Mouse (Mus musculus) forebrain, embryonic 16.5 days (tissue): Measurements from ENCODE around the gene Atn1. TPM values are rescaled to one million over a fixed set of nuclear protein-coding genes. Genes with fewer than 3 reads are reported as not detected.

Source experiments
- ATAC-seq: fragments of 200-750 bp; cut with Nextera tagmentation; 2 replicates; pipeline ENCODE4 v1.8.0; 2017; ENCODE audit warnings: mild to moderate bottlenecking, moderate library complexity
- H3K27ac ChIP-seq: fragments of 300-500 bp; sonication (generic); 2 replicates; pipeline ENCODE4 v1.5.1; 2014; ENCODE audit warnings: low read length, control low read depth
- H3K27me3 ChIP-seq: fragments of 300-500 bp; sonication (generic); replicated peaks from 2 replicates; pipeline ENCODE4 v1.6.1; 2014; ENCODE audit warnings: low read length; ENCODE audit not compliant: control insufficient read depth, insufficient read depth
- H3K36me3 ChIP-seq: fragments of 300-500 bp; sonication (generic); 2 replicates; pipeline ENCODE4 v1.6.1; 2014; ENCODE audit not compliant: control insufficient read depth, insufficient read depth
- H3K4me1 ChIP-seq: fragments of 300-500 bp; sonication (generic); replicated peaks from 2 replicates; pipeline ENCODE4 v1.6.1; 2014; ENCODE audit warnings: low read length; ENCODE audit not compliant: control insufficient read depth, insufficient read depth
- H3K4me2 ChIP-seq: fragments of 300-500 bp; sonication (generic); 2 replicates; pipeline ENCODE4 v1.6.1; 2014; ENCODE audit warnings: mild to moderate bottlenecking, low read length, control low read depth
- H3K4me3 ChIP-seq: fragments of 300-500 bp; sonication (generic); replicated peaks from 2 replicates; pipeline ENCODE4 v1.5.1; 2014; ENCODE audit warnings: mild to moderate bottlenecking, low read length, control low read depth
- H3K9ac ChIP-seq: fragments of 300-500 bp; sonication (generic); replicated peaks from 2 replicates; pipeline ENCODE4 v1.6.1; 2014; ENCODE audit warnings: low read depth, low read length, control low read depth
- H3K9me3 ChIP-seq: fragments of 300-500 bp; sonication (generic); 2 replicates; pipeline ENCODE4 v1.6.1; 2016; ENCODE audit warnings: low read length; ENCODE audit not compliant: control insufficient read depth
- WGBS: fragments of 180-500 bp; shearing (Covaris S2); extraction: QIAGEN DNeasy Blood & Tissue Kit; methylation state at CpG from one replicate; pipeline ENCODE4 v1.1.7; 2014; 5-methylcytosine and 5-hydroxymethylcytosine counted together
- polyA plus RNA-seq: library from polyadenylated mRNA; unstranded; fragments of >200 nt; fragmentation: Nextera tagmentation; extraction: Ambion mirVana; gene quantifications from 2 replicates; pipeline ENCODE4 v1.2.1, GENCODE M21; 2015

Atn1 gene
- polyA plus RNA-seq, 1 experiment from 2014 or later = 27.0 TPM

DNA sequence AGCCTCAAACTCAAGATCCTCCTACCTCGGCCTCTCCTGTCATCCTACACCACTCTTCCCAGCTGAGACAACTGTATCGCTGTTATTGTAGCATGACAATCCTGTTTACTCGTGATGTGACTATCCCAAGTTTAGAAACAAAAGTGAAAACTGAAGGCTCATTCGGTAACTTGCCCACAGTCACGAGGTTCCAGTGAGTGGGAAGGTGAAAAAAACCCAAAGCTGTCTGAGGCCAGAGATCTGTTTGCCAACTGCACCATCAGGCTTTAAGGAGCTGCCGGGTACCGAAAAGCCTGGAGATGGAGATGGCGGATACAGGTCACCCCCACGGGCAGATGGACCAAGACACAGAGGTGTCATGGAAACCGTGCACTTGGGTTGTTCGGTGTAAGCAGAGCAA is 19.3 kb downstream of the Atn1 start:
- H3K4me2 ChIP-seq = no peak overlapping the region
- H3K36me3 ChIP-seq = no peaks in the 10 kb centered on the region
- H3K9ac ChIP-seq = no peak overlapping the region
- H3K4me3 ChIP-seq = no peak overlapping the region
- 91% methylated on average over 11 of the region's 11 CpGs for WGBS
- no peak overlapping the region for H3K27ac ChIP-seq
- ATAC-seq = no peak
- no peaks in the 10 kb centered on the region for H3K9me3 ChIP-seq
- H3K4me1 ChIP-seq = peaks cover 23% of the 10 kb centered on the region
- H3K27me3 ChIP-seq = no peaks in the 10 kb centered on the region

DNA sequence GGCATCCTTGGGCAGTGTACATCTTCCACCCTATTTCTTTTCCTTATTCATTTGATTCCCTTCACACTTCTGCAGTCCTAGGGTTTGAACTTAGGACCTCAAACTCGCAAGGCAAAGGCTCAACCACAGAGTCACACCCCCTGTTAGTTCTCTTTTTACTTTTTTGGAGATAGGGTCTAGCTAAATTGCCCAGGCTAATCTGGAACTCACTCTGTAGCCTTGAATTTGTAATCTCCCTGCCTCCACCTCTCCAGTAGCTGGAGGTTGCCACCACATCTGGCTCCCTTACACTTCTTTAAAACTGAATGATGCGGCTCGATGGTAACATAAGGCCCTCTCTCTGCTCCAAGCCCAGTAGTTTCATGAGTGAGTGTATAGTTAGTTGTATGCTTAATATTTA is 21.9 kb downstream of the Atn1 start:
- H3K9ac ChIP-seq = no peak overlapping the region
- H3K36me3 ChIP-seq = no peaks in the 10 kb centered on the region
- peaks cover 10% of the 10 kb centered on the region for H3K4me1 ChIP-seq
- H3K27ac ChIP-seq = no peak overlapping the region
- no peak overlapping the region for H3K4me3 ChIP-seq
- 86% methylated on average over 3 of the region's 3 CpGs for WGBS
- ATAC-seq = no peak
- H3K27me3 ChIP-seq = no peaks in the 10 kb centered on the region
- H3K4me2 ChIP-seq = no peak overlapping the region
- H3K9me3 ChIP-seq = no peaks in the 10 kb centered on the region

DNA sequence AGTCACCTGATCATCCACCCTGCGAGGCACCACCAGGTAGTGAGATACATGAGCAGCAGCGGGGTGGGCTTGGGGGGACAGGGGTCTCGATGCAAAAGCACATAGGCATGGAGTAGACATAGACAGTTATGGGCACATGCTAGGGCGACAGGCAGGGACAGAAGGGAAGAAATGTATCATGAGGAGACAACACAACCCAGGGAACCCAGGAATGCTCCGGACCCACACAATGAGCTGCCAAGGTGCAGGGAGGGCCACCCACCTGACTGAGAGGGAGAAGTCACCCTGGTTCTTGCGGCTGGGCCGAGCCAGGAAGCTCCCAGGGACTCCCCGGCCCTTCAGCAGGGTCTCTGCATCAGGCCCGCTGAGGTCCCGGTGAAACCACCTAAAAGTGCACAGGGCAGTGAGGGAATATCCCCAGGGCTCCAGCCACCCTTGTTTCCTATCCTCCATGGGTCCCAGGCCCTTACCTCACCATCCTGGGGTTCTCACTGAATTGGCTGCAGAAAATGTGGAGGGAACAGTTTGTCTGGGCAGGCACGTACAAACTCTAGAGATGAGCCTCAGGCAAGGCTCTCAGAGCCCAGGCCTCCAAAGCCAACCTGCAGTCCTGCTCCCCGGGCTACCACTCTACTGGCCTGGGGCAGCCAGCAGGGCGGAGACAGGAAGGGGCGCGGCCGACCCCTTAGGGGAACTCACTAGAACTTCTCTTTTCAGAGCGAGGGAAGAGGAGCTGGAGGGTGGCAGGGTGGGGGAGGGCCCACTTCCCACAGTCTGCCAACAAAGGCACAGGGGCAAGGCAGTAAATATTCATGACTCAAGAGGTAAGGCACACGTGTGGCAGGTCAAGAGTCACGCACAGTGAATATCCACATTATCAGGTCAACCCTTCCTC is 23.6 kb downstream of the Atn1 start:
- Histone ChIP-seq H3K4me2 (no peak overlapping the region), H3K4me3 (no peak overlapping the region), H3K27me3 (no peaks in the 10 kb centered on the region), H3K9ac (no peak overlapping the region), H3K36me3 (no peaks in the 10 kb centered on the region), H3K9me3 (no peaks in the 10 kb centered on the region), H3K27ac (no peak overlapping the region), H3K4me1 (no peaks in the 10 kb centered on the region)
- ATAC-seq = no peak
- WGBS = 51% methylated on average over 19 of the region's 19 CpGs

DNA sequence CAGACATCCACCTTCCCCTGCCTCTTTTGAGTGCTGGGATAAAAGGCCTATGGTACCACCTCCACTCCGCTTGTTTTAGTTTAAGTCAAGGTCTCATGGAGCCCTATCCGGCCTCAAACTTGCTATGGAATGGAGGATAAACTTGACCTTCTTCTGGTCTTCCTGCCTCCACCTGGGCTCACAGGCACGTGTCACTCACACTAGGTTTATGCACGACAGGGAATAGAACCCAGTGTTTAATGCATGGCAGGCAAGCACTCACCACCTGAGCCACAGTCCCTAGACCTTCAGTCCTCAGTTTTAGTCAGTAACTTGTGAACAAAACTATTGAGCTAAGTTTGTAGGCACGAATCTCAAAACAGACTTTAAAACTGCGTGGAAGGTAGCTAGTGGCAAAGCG is 25.3 kb downstream of the Atn1 start:
- no peaks in the 10 kb centered on the region for H3K36me3 ChIP-seq
- WGBS = 86% methylated on average over 7 of the region's 7 CpGs
- no peak overlapping the region for H3K4me3 ChIP-seq
- no peak overlapping the region for H3K4me2 ChIP-seq
- no peaks in the 10 kb centered on the region for H3K9me3 ChIP-seq
- H3K27me3 ChIP-seq = no peaks in the 10 kb centered on the region
- no peaks in the 10 kb centered on the region for H3K4me1 ChIP-seq
- H3K27ac ChIP-seq = no peak overlapping the region
- no peak for ATAC-seq
- no peak overlapping the region for H3K9ac ChIP-seq

DNA sequence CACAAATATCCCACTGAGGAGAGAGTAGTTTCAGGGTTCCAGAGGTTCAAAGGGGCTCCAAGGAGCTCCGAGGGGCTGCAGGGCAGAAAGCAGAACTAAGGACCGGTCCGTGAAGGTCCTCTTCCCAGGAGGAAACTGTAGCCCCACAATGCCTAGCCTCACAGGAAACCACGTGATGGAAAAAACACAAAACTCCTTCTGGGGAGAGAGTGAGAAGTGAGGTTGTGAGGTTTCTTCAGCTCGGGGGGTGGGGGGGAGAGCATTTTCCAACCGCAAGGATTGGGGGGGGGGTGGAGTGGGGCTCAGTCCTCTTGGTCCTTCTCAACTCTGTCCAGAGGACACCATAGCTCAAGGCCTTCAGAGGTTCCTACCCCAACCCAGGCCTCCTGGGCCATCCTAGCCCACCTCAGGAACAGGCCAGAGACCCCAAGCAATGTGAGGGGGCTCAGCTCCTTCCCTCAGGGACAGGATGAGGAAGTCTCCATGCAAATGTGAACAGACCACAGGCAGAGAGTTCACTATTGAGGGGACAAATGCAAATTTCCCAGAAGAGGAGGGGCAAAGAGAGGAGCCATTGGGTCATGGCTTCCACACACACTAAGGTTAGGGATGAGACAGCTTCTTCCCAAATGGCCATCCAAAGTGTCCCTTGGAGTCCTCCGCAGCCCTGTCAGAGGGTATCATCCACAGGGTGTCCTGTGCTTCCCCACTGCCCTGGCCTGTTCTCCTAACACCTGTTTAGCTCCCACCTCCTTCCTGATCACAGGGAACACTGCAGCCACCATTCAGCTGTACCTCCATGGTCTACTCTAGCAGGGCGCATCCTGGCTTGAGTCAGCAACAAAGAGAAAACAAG is 26.2 kb downstream of the Atn1 start:
- Histone ChIP-seq H3K4me1 (no peaks in the 10 kb centered on the region), H3K4me3 (no peak overlapping the region), H3K9me3 (no peaks in the 10 kb centered on the region), H3K36me3 (no peaks in the 10 kb centered on the region), H3K9ac (no peak overlapping the region), H3K4me2 (no peak overlapping the region), H3K27ac (no peak overlapping the region), H3K27me3 (no peaks in the 10 kb centered on the region)
- WGBS = 90% methylated on average over 8 of the region's 8 CpGs
- no peak for ATAC-seq

DNA sequence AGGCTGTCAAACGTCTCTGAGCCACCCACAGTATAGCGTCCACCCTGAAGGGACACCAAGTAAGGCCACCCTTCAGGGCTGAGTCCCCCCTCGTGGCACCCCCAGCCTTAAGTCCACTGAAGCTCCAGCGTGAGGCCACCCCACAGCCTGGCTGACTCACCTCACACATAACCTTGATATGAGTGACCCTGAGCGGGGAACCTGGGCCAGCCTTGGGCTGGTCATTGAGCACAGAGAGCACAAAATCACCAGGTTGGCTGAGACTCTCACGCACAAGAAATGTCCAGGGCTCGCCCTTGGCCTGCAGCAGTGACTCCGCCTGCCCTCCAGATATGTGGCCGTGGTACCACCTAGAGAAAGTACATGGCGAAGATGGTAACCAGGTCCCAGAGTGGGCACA is 27.7 kb downstream of the Atn1 start:
- Histone ChIP-seq H3K9me3 (no peaks in the 10 kb centered on the region), H3K4me3 (no peak overlapping the region), H3K27me3 (no peaks in the 10 kb centered on the region), H3K36me3 (no peaks in the 10 kb centered on the region), H3K4me1 (no peaks in the 10 kb centered on the region), H3K27ac (no peak overlapping the region), H3K4me2 (no peak overlapping the region), H3K9ac (no peak overlapping the region)
- no peak for ATAC-seq
- 88% methylated on average over 10 of the region's 10 CpGs for WGBS

DNA sequence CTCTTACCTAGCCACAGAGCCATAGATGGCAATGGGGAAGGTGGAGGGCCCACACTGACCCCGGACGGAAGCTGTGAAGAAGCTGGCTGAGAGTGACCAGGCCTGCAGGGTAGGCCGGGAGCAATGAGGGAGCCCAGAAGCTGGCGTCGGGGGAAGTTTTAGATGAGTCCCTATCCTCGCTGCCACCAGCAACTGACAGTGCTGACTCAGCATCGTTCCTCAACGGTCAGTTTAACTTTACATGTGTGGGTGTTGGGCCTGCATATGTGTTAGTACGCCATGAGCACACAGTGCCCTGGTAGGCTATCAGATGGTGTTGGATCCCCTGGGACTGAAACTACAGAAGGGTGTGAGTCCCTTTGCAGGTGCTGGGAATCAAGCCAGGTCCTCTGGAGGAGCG is 31.9 kb downstream of the Atn1 start:
- no peak for ATAC-seq

DNA sequence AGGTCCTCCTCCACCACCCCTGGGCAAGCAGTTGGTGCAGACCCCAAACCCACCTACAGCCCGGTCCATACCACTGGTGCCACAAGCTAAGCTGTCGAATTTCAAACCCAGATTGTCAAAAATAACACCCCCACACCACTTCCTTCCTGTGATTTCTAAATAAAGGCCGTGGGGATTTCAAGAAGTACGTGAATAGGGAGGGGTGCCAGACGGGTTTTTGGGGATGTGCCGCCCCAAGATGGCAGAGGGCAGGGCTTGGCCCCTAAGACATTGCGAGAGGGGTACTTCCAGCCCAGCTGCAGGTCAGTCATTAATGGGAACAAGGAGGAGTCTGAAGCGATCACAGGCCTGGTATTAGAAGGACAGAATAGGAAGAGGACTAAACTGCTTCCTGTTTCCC is 32.8 kb downstream of the Atn1 start:
- Histone ChIP-seq H3K4me3 (no peak overlapping the region), H3K27ac (no peak overlapping the region), H3K9me3 (no peaks in the 10 kb centered on the region), H3K27me3 (no peaks in the 10 kb centered on the region), H3K36me3 (no peaks in the 10 kb centered on the region), H3K4me2 (no peak overlapping the region), H3K4me1 (no peaks in the 10 kb centered on the region), H3K9ac (no peak overlapping the region)
- no peak for ATAC-seq
- WGBS = 84% methylated on average over 8 of the region's 8 CpGs

More for the DNA sequence above, 31.9 kb downstream of the Atn1 start:
- no peaks in the 10 kb centered on the region for H3K4me1 ChIP-seq
- no peaks in the 10 kb centered on the region for H3K36me3 ChIP-seq
- 90% methylated on average over 10 of the region's 10 CpGs for WGBS
- H3K4me2 ChIP-seq = no peak overlapping the region
- no peak overlapping the region for H3K27ac ChIP-seq
- no peaks in the 10 kb centered on the region for H3K27me3 ChIP-seq
- H3K4me3 ChIP-seq = no peak overlapping the region
- no peaks in the 10 kb centered on the region for H3K9me3 ChIP-seq
- H3K9ac ChIP-seq = no peak overlapping the region

DNA sequence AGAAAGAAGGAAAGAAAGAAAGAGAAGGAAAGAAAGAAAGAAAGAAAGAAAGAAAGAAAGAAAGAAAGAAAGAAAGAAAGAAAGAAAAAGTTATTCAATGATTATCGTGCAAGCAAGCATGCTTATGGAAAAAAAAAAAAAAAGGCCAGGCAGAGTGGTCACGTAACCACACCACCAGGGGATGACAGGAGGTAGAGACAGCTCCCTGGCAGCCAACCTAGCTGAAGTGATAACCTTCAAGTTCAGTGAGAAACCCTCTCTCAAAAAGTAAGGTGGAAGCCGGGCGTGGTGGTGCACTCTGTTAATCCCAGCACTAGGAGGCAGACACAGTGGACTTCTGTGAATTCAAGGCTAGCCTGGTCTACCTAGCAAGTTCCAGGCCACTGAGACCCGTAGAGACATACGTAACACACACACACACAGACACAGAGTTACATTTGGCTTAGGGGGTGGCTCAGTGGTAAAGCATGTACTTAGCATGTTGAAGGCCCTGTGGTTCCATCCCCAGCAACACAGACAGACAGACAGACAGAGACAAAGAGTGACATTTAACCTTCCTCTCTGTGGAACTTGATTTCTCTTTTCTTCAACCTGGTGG is 33.3 kb downstream of the Atn1 start:
- H3K4me3 ChIP-seq = no peak overlapping the region
- no peak overlapping the region for H3K4me2 ChIP-seq
- no peak for ATAC-seq
- no peaks in the 10 kb centered on the region for H3K36me3 ChIP-seq
- H3K9ac ChIP-seq = no peak overlapping the region
- H3K27ac ChIP-seq = no peak overlapping the region
- WGBS = 78% methylated on average over 6 of the region's 6 CpGs
- H3K27me3 ChIP-seq = no peaks in the 10 kb centered on the region
- H3K9me3 ChIP-seq = no peaks in the 10 kb centered on the region
- H3K4me1 ChIP-seq = no peaks in the 10 kb centered on the region
